Mouse (Mus musculus) neural tube, embryonic 12.5 days (tissue): ENCODE data around the gene Mdn1. TPM values are rescaled to one million over a fixed set of nuclear protein-coding genes. Genes with fewer than 3 reads are reported as not detected.

ENCODE experiments used
- ATAC-seq: fragments of 200-750 bp; cut with Nextera tagmentation; 2 replicates; pipeline ENCODE4 v1.8.0; 2017; ENCODE audit warnings: low read depth, mild to moderate bottlenecking, moderate TSS enrichment, moderate library complexity; ENCODE audit not compliant: low FRiP score
- H3K27ac ChIP-seq: fragments of 300-500 bp; sonication (generic); 2 replicates; pipeline ENCODE4 v1.5.1; 2016
- H3K27me3 ChIP-seq: fragments of 300-500 bp; sonication (generic); replicated peaks from 2 replicates; pipeline ENCODE4 v1.6.1; 2016; ENCODE audit warnings: mild to moderate bottlenecking
- H3K36me3 ChIP-seq: fragments of 300-500 bp; sonication (generic); 2 replicates; pipeline ENCODE4 v1.6.1; 2016; ENCODE audit warnings: mild to moderate bottlenecking
- H3K4me1 ChIP-seq: fragments of 300-500 bp; sonication (generic); 2 replicates; pipeline ENCODE4 v1.6.1; 2016
- H3K4me2 ChIP-seq: fragments of 300-500 bp; sonication (generic); replicated peaks from 2 replicates; pipeline ENCODE4 v1.6.1; 2016; ENCODE audit warnings: mild to moderate bottlenecking
- H3K4me3 ChIP-seq: fragments of 300-500 bp; sonication (generic); 2 replicates; pipeline ENCODE4 v1.5.1; 2016
- H3K9ac ChIP-seq: fragments of 300-500 bp; sonication (generic); 2 replicates; pipeline ENCODE4 v1.6.1; 2016; ENCODE audit warnings: mild to moderate bottlenecking
- H3K9me3 ChIP-seq: fragments of 300-500 bp; sonication (generic); 2 replicates; pipeline ENCODE4 v1.6.1; 2016; ENCODE audit warnings: mild to moderate bottlenecking
- WGBS: fragments of 180-500 bp; shearing (Covaris S2); methylation state at CpG from one replicate; pipeline ENCODE4 v1.1.7; 2016; 5-methylcytosine and 5-hydroxymethylcytosine counted together
- polyA plus RNA-seq: library from polyadenylated mRNA; unstranded; fragments of >200 nt; fragmentation: Nextera tagmentation; extraction: Ambion mirVana; gene quantifications from 2 replicates; pipeline ENCODE4 v1.2.1, GENCODE M21; 2016

Mdn1 gene
- polyA plus RNA-seq, 1 experiment from 2014 or later, result 15.1 TPM

DNA sequence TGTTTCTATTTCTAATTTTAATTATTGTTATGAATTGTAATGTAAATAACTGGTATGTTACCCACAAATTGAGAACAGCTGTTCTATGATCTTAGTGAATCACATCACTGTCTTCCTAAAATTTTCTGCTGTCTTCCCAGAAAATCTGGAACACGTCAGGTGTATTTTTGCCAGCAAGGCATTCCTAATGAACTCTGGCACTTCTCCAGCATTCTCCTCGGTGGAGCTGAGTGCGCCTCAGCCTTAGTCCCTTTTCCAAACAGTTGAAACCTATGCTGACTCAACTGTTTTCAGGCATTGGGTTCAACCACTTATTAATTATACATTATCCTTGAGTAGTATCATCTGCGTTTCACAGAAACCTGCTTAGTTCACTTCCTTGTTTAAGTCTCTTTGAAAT, 25.6 kb downstream of the Mdn1 start:
- peaks cover 47% of the 10 kb centered on the region for H3K36me3 ChIP-seq

DNA sequence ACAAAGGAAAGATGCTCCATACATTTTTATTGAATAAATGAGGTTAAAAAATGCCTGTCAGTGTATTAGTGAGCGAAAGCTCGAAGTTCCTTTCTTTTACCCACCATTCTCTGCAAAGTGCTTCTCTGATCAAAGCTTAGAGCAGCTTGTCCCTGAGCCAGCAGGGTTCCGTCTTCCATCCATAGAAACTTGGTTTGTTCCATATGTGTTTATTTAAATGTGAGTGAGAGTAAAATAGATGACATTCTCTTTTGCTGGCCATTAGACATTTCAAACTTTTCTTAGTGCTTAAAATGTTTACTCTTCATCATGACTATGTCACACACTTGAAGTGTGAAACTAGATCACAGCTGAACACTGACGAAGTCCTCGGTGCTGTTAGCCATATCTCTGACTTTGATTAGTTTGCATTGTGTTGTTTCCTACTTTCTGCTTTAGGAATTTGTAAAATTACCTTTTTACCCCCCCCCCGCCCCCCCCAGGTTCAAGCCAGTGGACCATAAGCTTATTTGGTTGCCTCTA, 26.2 kb downstream of the Mdn1 start:
- no peaks in the 10 kb centered on the region for H3K4me1 ChIP-seq
- no peak overlapping the region for H3K4me3 ChIP-seq
- no peak overlapping the region for H3K27ac ChIP-seq
- no peak overlapping the region for H3K9ac ChIP-seq
- H3K9me3 ChIP-seq, result no peaks in the 10 kb centered on the region
- peaks cover 46% of the 10 kb centered on the region for H3K36me3 ChIP-seq
- H3K27me3 ChIP-seq, result no peaks in the 10 kb centered on the region
- ATAC-seq, result no peak
- no peak overlapping the region for H3K4me2 ChIP-seq
- 86% methylated on average over 6 of the region's 6 CpGs for WGBS

More for the DNA sequence above, 25.6 kb downstream of the Mdn1 start:
- no peak overlapping the region for H3K4me2 ChIP-seq
- H3K27ac ChIP-seq, result no peak overlapping the region
- H3K9me3 ChIP-seq, result no peaks in the 10 kb centered on the region
- no peak for ATAC-seq
- H3K9ac ChIP-seq, result no peak overlapping the region
- no peaks in the 10 kb centered on the region for H3K27me3 ChIP-seq
- 88% methylated on average over 4 of the region's 4 CpGs for WGBS
- H3K4me1 ChIP-seq, result no peaks in the 10 kb centered on the region
- H3K4me3 ChIP-seq, result no peak overlapping the region

DNA sequence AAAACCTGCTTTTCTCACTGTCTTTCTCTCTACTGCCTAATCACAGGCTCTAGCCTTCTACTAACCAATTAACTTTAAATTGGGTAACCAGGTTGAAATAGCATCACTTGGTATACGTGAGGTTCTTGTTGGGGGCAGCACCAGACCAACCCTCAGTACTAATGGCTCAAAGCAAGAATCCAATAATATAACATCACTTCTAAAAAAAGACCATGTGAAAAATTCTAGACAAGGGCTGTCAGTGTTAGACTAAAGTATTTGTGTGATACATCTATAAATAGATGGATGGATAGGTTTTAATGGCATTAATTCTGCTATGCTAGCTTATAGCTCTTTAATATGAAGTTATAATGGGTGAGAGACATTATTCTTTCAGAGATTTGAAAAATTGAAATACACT, 60.8 kb downstream of the Mdn1 start:
- no peaks in the 10 kb centered on the region for H3K27me3 ChIP-seq
- ATAC-seq, result no peak
- no peaks in the 10 kb centered on the region for H3K4me1 ChIP-seq
- no peak overlapping the region for H3K27ac ChIP-seq
- no peak overlapping the region for H3K9ac ChIP-seq
- WGBS, result 91% methylated on average over 1 of the region's 1 CpGs
- H3K4me3 ChIP-seq, result no peak overlapping the region
- H3K36me3 ChIP-seq, result peaks cover 74% of the 10 kb centered on the region
- no peak overlapping the region for H3K4me2 ChIP-seq
- no peaks in the 10 kb centered on the region for H3K9me3 ChIP-seq

- H3K4me3 ChIP-seq, result no peak overlapping the region
- no peaks in the 10 kb centered on the region for H3K4me1 ChIP-seq
- H3K36me3 ChIP-seq, result peaks cover 94% of the 10 kb centered on the region
- H3K27me3 ChIP-seq, result no peaks in the 10 kb centered on the region
- no peak for ATAC-seq
- no peaks in the 10 kb centered on the region for H3K9me3 ChIP-seq
- no peak overlapping the region for H3K27ac ChIP-seq
- no peak overlapping the region for H3K9ac ChIP-seq
- WGBS, result 91% methylated on average over 6 of the region's 6 CpGs
- H3K4me2 ChIP-seq, result no peak overlapping the region
Measured at GRCm38 (mm10) chr4:32745394-32745793, 88.5 kb downstream of the Mdn1 start.

- WGBS, result 90% methylated on average over 7 of the region's 7 CpGs
- no peak overlapping the region for H3K9ac ChIP-seq
- no peak for ATAC-seq
- H3K27ac ChIP-seq, result no peak overlapping the region
- peaks cover 92% of the 10 kb centered on the region for H3K36me3 ChIP-seq
- no peaks in the 10 kb centered on the region for H3K9me3 ChIP-seq
- no peak overlapping the region for H3K4me3 ChIP-seq
- H3K27me3 ChIP-seq, result no peaks in the 10 kb centered on the region
- H3K4me1 ChIP-seq, result no peaks in the 10 kb centered on the region
- H3K4me2 ChIP-seq, result no peak overlapping the region
Measured at GRCm38 (mm10) chr4:32748396-32748795, 91.5 kb downstream of the Mdn1 start.

GRCm38 (mm10) chr4:32750711-32751110, 93.8 kb downstream of the Mdn1 start:
- Histone ChIP-seq H3K4me3 (no peak overlapping the region), H3K4me1 (no peaks in the 10 kb centered on the region), H3K4me2 (no peak overlapping the region), H3K27me3 (no peaks in the 10 kb centered on the region), H3K27ac (no peak overlapping the region), H3K36me3 (peaks cover 77% of the 10 kb centered on the region), H3K9me3 (no peaks in the 10 kb centered on the region), H3K9ac (no peak overlapping the region)
- WGBS, result 97% methylated on average over 1 of the region's 1 CpGs
- no peak for ATAC-seq

GRCm38 (mm10) chr4:32757430-32757829, 100.5 kb downstream of the Mdn1 start:
- Histone ChIP-seq H3K27me3 (no peaks in the 10 kb centered on the region), H3K4me2 (no peak overlapping the region), H3K4me1 (no peaks in the 10 kb centered on the region), H3K9me3 (no peaks in the 10 kb centered on the region), H3K36me3 (peaks cover 62% of the 10 kb centered on the region), H3K4me3 (no peak overlapping the region), H3K27ac (no peak overlapping the region), H3K9ac (no peak overlapping the region)
- WGBS, result 94% methylated on average over 2 of the region's 2 CpGs
- ATAC-seq, result no peak

DNA sequence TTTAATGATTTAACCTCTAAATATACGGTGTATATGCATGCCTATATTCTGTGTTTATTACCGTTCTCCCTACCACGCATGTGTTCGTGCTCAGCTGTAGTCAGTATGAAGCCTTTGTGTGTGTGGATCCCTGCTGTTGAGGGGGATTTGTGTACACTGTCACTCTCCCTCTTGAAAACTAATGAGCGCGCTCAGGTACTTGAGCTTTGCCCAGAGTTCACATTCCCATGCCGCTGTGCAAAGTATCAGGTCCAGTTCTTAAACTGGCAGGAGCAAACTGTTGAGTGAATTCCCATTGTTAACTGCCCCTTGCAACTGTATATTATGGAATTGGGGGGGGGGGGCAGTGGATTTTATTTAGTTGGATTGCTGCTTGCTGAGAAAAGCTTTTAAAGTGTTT, 110.6 kb downstream of the Mdn1 start:
- H3K27me3 ChIP-seq, result no peaks in the 10 kb centered on the region
- peaks cover 69% of the 10 kb centered on the region for H3K36me3 ChIP-seq
- WGBS, result 83% methylated on average over 7 of the region's 7 CpGs
- no peaks in the 10 kb centered on the region for H3K4me1 ChIP-seq
- H3K9ac ChIP-seq, result no peak overlapping the region
- no peak overlapping the region for H3K4me2 ChIP-seq
- no peak overlapping the region for H3K27ac ChIP-seq
- no peak for ATAC-seq
- H3K9me3 ChIP-seq, result no peaks in the 10 kb centered on the region
- no peak overlapping the region for H3K4me3 ChIP-seq

DNA sequence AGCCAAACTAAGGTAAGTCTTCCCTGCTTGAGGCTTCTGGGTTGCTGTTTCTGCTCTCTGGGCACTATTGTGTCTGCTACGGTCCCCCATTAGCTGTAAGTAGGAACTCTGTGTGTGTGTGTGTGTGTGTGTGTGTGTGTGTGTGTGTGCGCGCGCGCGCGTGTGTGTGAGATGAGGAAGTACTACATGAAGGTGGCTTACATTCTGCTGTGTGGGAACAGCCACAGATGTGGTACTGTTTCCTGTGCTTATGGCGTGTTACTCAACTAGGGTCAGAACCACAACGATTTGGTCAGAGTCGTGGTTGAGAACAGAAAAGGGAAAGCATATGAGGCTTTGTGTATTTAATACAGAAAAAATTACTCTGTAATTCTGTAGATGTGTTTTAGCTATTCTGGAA, 111.1 kb downstream of the Mdn1 start:
- Histone ChIP-seq H3K36me3 (peaks cover 69% of the 10 kb centered on the region), H3K27me3 (no peaks in the 10 kb centered on the region), H3K27ac (no peak overlapping the region), H3K9me3 (no peaks in the 10 kb centered on the region), H3K4me2 (no peak overlapping the region), H3K4me3 (no peak overlapping the region), H3K4me1 (no peaks in the 10 kb centered on the region), H3K9ac (no peak overlapping the region)
- no peak for ATAC-seq
- WGBS, result 94% methylated on average over 10 of the region's 10 CpGs

- WGBS, result 96% methylated on average over 7 of the region's 7 CpGs
- H3K36me3 ChIP-seq, result peaks cover 69% of the 10 kb centered on the region
Measured at GRCm38 (mm10) chr4:32770284-32770810, 113.4 kb downstream of the Mdn1 start.

GRCm38 (mm10) chr4:32779996-32780395, 123.1 kb downstream of the Mdn1 start:
- 94% methylated on average over 4 of the region's 4 CpGs for WGBS
- H3K27me3 ChIP-seq, result no peaks in the 10 kb centered on the region
- H3K9ac ChIP-seq, result no peak overlapping the region
- ATAC-seq, result no peak
- no peak overlapping the region for H3K4me3 ChIP-seq
- no peaks in the 10 kb centered on the region for H3K4me1 ChIP-seq
- peaks cover 30% of the 10 kb centered on the region for H3K36me3 ChIP-seq
- no peaks in the 10 kb centered on the region for H3K9me3 ChIP-seq
- H3K4me2 ChIP-seq, result no peak overlapping the region
- no peak overlapping the region for H3K27ac ChIP-seq

More at GRCm38 (mm10) chr4:32770284-32770810, 113.4 kb downstream of the Mdn1 start:
- ATAC-seq, result no peak
- H3K9me3 ChIP-seq, result no peaks in the 10 kb centered on the region
- H3K4me3 ChIP-seq, result no peak overlapping the region
- H3K4me2 ChIP-seq, result no peak overlapping the region
- H3K4me1 ChIP-seq, result no peaks in the 10 kb centered on the region
- no peaks in the 10 kb centered on the region for H3K27me3 ChIP-seq
- no peak overlapping the region for H3K9ac ChIP-seq
- no peak overlapping the region for H3K27ac ChIP-seq

GRCm38 (mm10) chr4:32787110-32787509, 130.2 kb downstream of the Mdn1 start:
- Histone ChIP-seq H3K4me1 (no peaks in the 10 kb centered on the region), H3K9ac (no peak overlapping the region), H3K27me3 (no peaks in the 10 kb centered on the region), H3K9me3 (no peaks in the 10 kb centered on the region), H3K4me2 (no peak overlapping the region), H3K27ac (no peak overlapping the region), H3K4me3 (no peak overlapping the region), H3K36me3 (no peaks in the 10 kb centered on the region)
- WGBS, result 87% methylated on average over 1 of the region's 1 CpGs
- ATAC-seq, result no peak

- Histone ChIP-seq H3K36me3 (no peaks in the 10 kb centered on the region), H3K4me3 (no peak overlapping the region), H3K4me2 (no peak overlapping the region), H3K9me3 (no peaks in the 10 kb centered on the region), H3K4me1 (no peaks in the 10 kb centered on the region), H3K27me3 (no peaks in the 10 kb centered on the region), H3K9ac (no peak overlapping the region), H3K27ac (no peak overlapping the region)
- ATAC-seq, result no peak
- WGBS, result 90% methylated on average over 4 of the region's 4 CpGs
Measured at GRCm38 (mm10) chr4:32789020-32789419, 132.1 kb downstream of the Mdn1 start.
